In genomic region chr4:130171951-130172765, GRCm38 (mm10) we compare ENCODE assay signal across 10 mouse cellular contexts. TPM values are rescaled to one million over a fixed set of nuclear protein-coding genes. Genes with fewer than 3 reads are reported as not detected.
DNase-seq lines count a peak whose midpoint lies in the region; ATAC-seq lines count a peak whose summit lies in the region.
"Had no signal": no experiment of that assay in that cellular context is flagged by ENCODE, and none has a peak within 500 bp of the region (broad histone marks: within the 10 kb centered on the region; RNA-seq: fewer than 3 reads in every experiment).

No protein-coding gene starts in this region.

- ATAC-seq in midbrain, embryonic 13.5 days = no peak

- peaks cover 69% of the 10 kb centered on the region for H3K4me1 ChIP-seq in midbrain, embryonic 10.5 days
- peaks cover 33% of the 10 kb centered on the region for H3K4me1 ChIP-seq in midbrain, embryonic 13.5 days (replicated peaks)
- peaks cover 97% of the 10 kb centered on the region for H3K4me1 ChIP-seq in heart, embryonic 10.5 days

- H3K27me3 ChIP-seq in midbrain, embryonic 10.5 days (ENCODE audit: low read depth, poor library complexity, severe bottlenecking) = peaks cover 61% of the 10 kb centered on the region
- H3K27me3 ChIP-seq in midbrain, embryonic 13.5 days = peaks cover 45% of the 10 kb centered on the region
- H3K27me3 ChIP-seq in heart, embryonic 10.5 days (ENCODE audit: insufficient read depth, poor library complexity, severe bottlenecking) = peaks cover 17% of the 10 kb centered on the region

- peak overlapping the region; percentile 49; the same call in 1 of the 2 replicates for H3K27ac ChIP-seq in midbrain, embryonic 10.5 days (replicated peaks)
- no peak overlapping the region for H3K27ac ChIP-seq in midbrain, embryonic 13.5 days
- H3K27ac ChIP-seq in heart, embryonic 10.5 days = peak overlapping the region; percentile 89
- H3K27ac ChIP-seq: neural tube, embryonic 13.5 days had no signal

- H3K4me3 ChIP-seq in midbrain, embryonic 10.5 days = no peak overlapping the region
- H3K4me3 ChIP-seq in midbrain, embryonic 13.5 days (replicated peaks) = no peak overlapping the region
- H3K4me3 ChIP-seq in heart, embryonic 10.5 days = peak overlapping the region; percentile 35
- H3K4me3 ChIP-seq: neural tube, embryonic 13.5 days had no signal

- no peaks in the 10 kb centered on the region for H3K36me3 ChIP-seq in midbrain, embryonic 10.5 days
- H3K36me3 ChIP-seq in midbrain, embryonic 13.5 days = no peaks in the 10 kb centered on the region
- 0 out of 2 replicates have a peak, but pooled peaks cover 6% of the 10 kb centered on the region for H3K36me3 ChIP-seq in heart, embryonic 10.5 days
- H3K36me3 ChIP-seq: neural tube, embryonic 13.5 days had no signal

- no peak overlapping the region for H3K4me2 ChIP-seq in midbrain, embryonic 13.5 days (replicated peaks)
- H3K4me2 ChIP-seq: neural tube, embryonic 13.5 days had no signal

- DNase-seq in midbrain, embryonic 10.5 days (ENCODE audit: low spot score) = peak; percentile 25
- DNase-seq in heart, embryonic 10.5 days (ENCODE audit: low spot score) = peak; percentile 87
- peak; percentile 95 for DNase-seq in kidney, postnatal 14 days
- DNase-seq in lung, postnatal 4 days = peak; percentile 78 to 88
- no peak for DNase-seq in cerebellum, postnatal 36 days
- DNase-seq in frontal cortex, postnatal 36 days (ENCODE audit: low spot score in 2 of 2) = no peak
- DNase-seq in layer of hippocampus, adult 11-12 months (ENCODE audit: low spot score) = no peak

- no peak overlapping the region for H3K9ac ChIP-seq in midbrain, embryonic 13.5 days (replicated peaks)
- H3K9ac ChIP-seq: neural tube, embryonic 13.5 days had no signal

- 73% methylated on average over 11 of the region's 11 CpGs for WGBS in midbrain, embryonic 10.5 days
- 74% methylated on average over 9 of the region's 11 CpGs for WGBS in midbrain, embryonic 13.5 days
- 38% methylated on average over 11 of the region's 11 CpGs for WGBS in heart, embryonic 10.5 days

- H3K9me3 ChIP-seq in midbrain, embryonic 10.5 days (replicated peaks) = no peaks in the 10 kb centered on the region
- H3K9me3 ChIP-seq in midbrain, embryonic 13.5 days = no peaks in the 10 kb centered on the region
- no peaks in the 10 kb centered on the region for H3K9me3 ChIP-seq in heart, embryonic 10.5 days
- H3K9me3 ChIP-seq: neural tube, embryonic 13.5 days had no signal

RNA-seq across cellular contexts. Expression of gene Tinagl1, which starts 2.8 kb away (rescaled TPM):
- 7.4 and 7.5 TPM in 2 replicates for polyA plus RNA-seq in midbrain, embryonic 10.5 days (2016; fragmentation: Nextera tagmentation; extraction: Ambion mirVana)
- 2.4 and 2.5 TPM in 2 replicates for polyA plus RNA-seq in midbrain, embryonic 13.5 days (2015; fragmentation: Nextera tagmentation; extraction: Ambion mirVana)
- polyA plus RNA-seq in heart, embryonic 10.5 days (2016; fragmentation: Nextera tagmentation; extraction: Ambion mirVana) = 39.0 and 45.2 TPM in 2 replicates

RNA-seq across cellular contexts. Expression of gene Hcrtr1, which starts 33.0 kb away (rescaled TPM):
- polyA plus RNA-seq in midbrain, embryonic 10.5 days (2016; fragmentation: Nextera tagmentation; extraction: Ambion mirVana) = 0.23 and 0.31 TPM in 2 replicates
- polyA plus RNA-seq in midbrain, embryonic 13.5 days (2015; fragmentation: Nextera tagmentation; extraction: Ambion mirVana) = 0.41 and 0.94 TPM in 2 replicates
- polyA plus RNA-seq in heart, embryonic 10.5 days (2016; fragmentation: Nextera tagmentation; extraction: Ambion mirVana) = 0.12 and 0.43 TPM in 2 replicates

RNA-seq across cellular contexts. Expression of gene Gm853, which starts 50.0 kb away (rescaled TPM):
- 0.31 TPM in 1 of 2 replicates, not detected in the other for polyA plus RNA-seq in midbrain, embryonic 10.5 days (2016; fragmentation: Nextera tagmentation; extraction: Ambion mirVana)
- 0.24 TPM in 1 of 2 replicates, not detected in the other for polyA plus RNA-seq in midbrain, embryonic 13.5 days (2015; fragmentation: Nextera tagmentation; extraction: Ambion mirVana)
- not detected in 2 replicates for polyA plus RNA-seq in heart, embryonic 10.5 days (2016; fragmentation: Nextera tagmentation; extraction: Ambion mirVana)
- polyA plus RNA-seq: cortical plate, adult 2 months; neural tube, embryonic 13.5 days had no signal

Comparison
In these comparisons a context has a peak if more than half of its experiments do, and no peak if none do; other contexts are left out.
1. DNase-seq: peak in midbrain, embryonic 10.5 days (single experiment), heart, embryonic 10.5 days (single experiment), kidney, postnatal 14 days (single experiment) and lung, postnatal 4 days (2 of 2); none in cerebellum, postnatal 36 days (0 of 2), frontal cortex, postnatal 36 days (0 of 2) and layer of hippocampus, adult 11-12 months (single experiment).